Mouse (Mus musculus): ENCODE measurements around the gene Slc2a3.

DNA sequence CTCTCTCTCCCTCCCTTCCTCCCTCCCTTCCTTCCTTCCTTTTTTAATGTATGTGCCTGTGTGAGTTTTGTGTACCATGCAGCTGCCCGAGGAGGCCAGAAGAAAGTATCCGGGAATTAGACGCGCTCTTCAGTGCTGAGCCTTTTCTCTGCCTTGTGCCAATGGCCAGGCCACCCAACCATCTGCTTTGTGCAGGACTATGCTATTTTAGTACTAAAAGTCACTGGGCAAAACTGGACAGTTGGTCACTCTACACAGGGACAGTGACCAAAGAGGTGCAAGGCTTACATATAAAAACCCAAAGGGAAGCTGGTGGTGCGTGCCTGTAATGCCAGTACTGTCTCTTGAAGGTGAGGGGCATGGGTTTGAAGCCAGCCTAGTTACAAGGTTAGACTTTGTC is 33.2 kb downstream of the Slc2a3 start:
- TF ChIP-seq CTCF (IDR thresholded peaks at IDR 0.05; ENCODE audit: borderline replicate concordance, extremely low read depth, insufficient read depth, insufficient read length) (no peak), POLR2A (IDR thresholded peaks at IDR 0.05; ENCODE audit: borderline replicate concordance, extremely low read depth, insufficient read depth, insufficient read length, poor library complexity, severe bottlenecking) (no peak)

Data from brain, embryonic 14.5 days (tissue).